Mouse (Mus musculus) heart, embryonic 10.5 days (tissue): ENCODE results near the gene Gm20388. TPM values are rescaled to one million over a fixed set of nuclear protein-coding genes. Genes with fewer than 3 reads are reported as not detected.

ENCODE experiments used
- DNase-seq: peaks from one replicate; pipeline ENCODE4 v3.0.0-alpha.2; 2017; ENCODE audit warnings: low spot score
- H3K27ac ChIP-seq: fragments of 300-500 bp; sonication (generic); 2 replicates; pipeline ENCODE4 v1.5.1; 2016; ENCODE audit warnings: mild to moderate bottlenecking
- H3K27me3 ChIP-seq: fragments of 300-500 bp; sonication (generic); 2 replicates; pipeline ENCODE4 v1.6.1; 2016; ENCODE audit warnings: mild to moderate bottlenecking; ENCODE audit not compliant: poor library complexity, insufficient read depth, severe bottlenecking
- H3K36me3 ChIP-seq: fragments of 300-500 bp; sonication (generic); 2 replicates; pipeline ENCODE4 v1.6.1; 2016; ENCODE audit warnings: mild to moderate bottlenecking, moderate library complexity
- H3K4me1 ChIP-seq: fragments of 300-500 bp; sonication (generic); 2 replicates; pipeline ENCODE4 v1.6.1; 2016; ENCODE audit warnings: mild to moderate bottlenecking
- H3K4me3 ChIP-seq: fragments of 300-500 bp; sonication (generic); 2 replicates; pipeline ENCODE4 v1.5.1; 2016; ENCODE audit warnings: mild to moderate bottlenecking, moderate library complexity
- H3K9me3 ChIP-seq: fragments of 300-500 bp; sonication (generic); 2 replicates; pipeline ENCODE4 v1.6.1; 2016; ENCODE audit warnings: mild to moderate bottlenecking, moderate library complexity
- WGBS: fragments of 180-500 bp; shearing (Covaris S2); methylation state at CpG from one replicate; pipeline ENCODE4 v1.1.7; 2016; 5-methylcytosine and 5-hydroxymethylcytosine counted together
- polyA plus RNA-seq: library from polyadenylated mRNA; unstranded; fragments of >200 nt; fragmentation: Nextera tagmentation; extraction: Ambion mirVana; gene quantifications from 2 replicates; pipeline ENCODE4 v1.2.1, GENCODE M21; 2016

Gene Gm20388
- polyA plus RNA-seq, 1 experiment from 2014 or later = 4.5 TPM

- no peak overlapping the region for H3K4me3 ChIP-seq
- 0 out of 2 replicates have a peak overlapping the region, but pooled peaks have one; percentile 1 for H3K27ac ChIP-seq
- no peaks in the 10 kb centered on the region for H3K9me3 ChIP-seq
- no peak for DNase-seq
- peaks cover 3% of the 10 kb centered on the region; the same call in 1 of the 2 replicates for H3K36me3 ChIP-seq
- peaks cover 6% of the 10 kb centered on the region for H3K27me3 ChIP-seq
- WGBS = 83% methylated on average over 9 of the region's 9 CpGs
- peaks cover 54% of the 10 kb centered on the region for H3K4me1 ChIP-seq
These were observed 483.2 kb downstream of the Gm20388 start for GRCm38 (mm10) chr8:120393871-120394275.

GRCm38 (mm10) chr8:120395892-120396291, 485.3 kb downstream of the Gm20388 start:
- peaks cover 61% of the 10 kb centered on the region for H3K4me1 ChIP-seq
- DNase-seq = no peak
- H3K4me3 ChIP-seq = no peak overlapping the region
- H3K27me3 ChIP-seq = peaks cover 17% of the 10 kb centered on the region
- no peaks in the 10 kb centered on the region for H3K9me3 ChIP-seq
- 87% methylated on average over 3 of the region's 3 CpGs for WGBS
- peaks cover 3% of the 10 kb centered on the region; the same call in 1 of the 2 replicates for H3K36me3 ChIP-seq
- no peak overlapping the region for H3K27ac ChIP-seq

- Histone ChIP-seq H3K27me3 (peaks cover 17% of the 10 kb centered on the region), H3K4me3 (no peak overlapping the region), H3K9me3 (no peaks in the 10 kb centered on the region), H3K4me1 (peaks cover 61% of the 10 kb centered on the region), H3K36me3 (peaks cover 3% of the 10 kb centered on the region; the same call in 1 of the 2 replicates), H3K27ac (0 out of 2 replicates have a peak overlapping the region, but pooled peaks have one; percentile 1)
- DNase-seq = no peak
- 65% methylated on average over 3 of the region's 3 CpGs for WGBS
These were observed 486.1 kb downstream of the Gm20388 start for GRCm38 (mm10) chr8:120396756-120397155.

GRCm38 (mm10) chr8:120397444-120398411, 487.1 kb downstream of the Gm20388 start:
- DNase-seq = no peak
- H3K4me3 ChIP-seq = no peak overlapping the region
- 0 out of 2 replicates have a peak overlapping the region, but pooled peaks have one; percentile 1 for H3K27ac ChIP-seq
- 61% methylated on average over 15 of the region's 15 CpGs for WGBS
- no peaks in the 10 kb centered on the region for H3K9me3 ChIP-seq
- peaks cover 17% of the 10 kb centered on the region for H3K27me3 ChIP-seq
- H3K36me3 ChIP-seq = peaks cover 3% of the 10 kb centered on the region; the same call in 1 of the 2 replicates
- H3K4me1 ChIP-seq = peaks cover 62% of the 10 kb centered on the region

GRCm38 (mm10) chr8:120399212-120399934, 488.7 kb downstream of the Gm20388 start:
- peaks cover 61% of the 10 kb centered on the region for H3K4me1 ChIP-seq
- peaks cover 3% of the 10 kb centered on the region; the same call in 1 of the 2 replicates for H3K36me3 ChIP-seq
- no peak overlapping the region for H3K4me3 ChIP-seq
- 62% methylated on average over 33 of the region's 33 CpGs for WGBS
- DNase-seq = no peak
- peaks cover 23% of the 10 kb centered on the region for H3K27me3 ChIP-seq
- H3K27ac ChIP-seq = peak overlapping the region; percentile 36; the same call in 1 of the 2 replicates
- no peaks in the 10 kb centered on the region for H3K9me3 ChIP-seq

- no peak for DNase-seq
- Histone ChIP-seq H3K4me3 (no peak overlapping the region), H3K27me3 (peaks cover 23% of the 10 kb centered on the region), H3K27ac (no peak overlapping the region), H3K9me3 (no peaks in the 10 kb centered on the region), H3K36me3 (peaks cover under 1% of the 10 kb centered on the region; the same call in 1 of the 2 replicates), H3K4me1 (peaks cover 68% of the 10 kb centered on the region)
- 92% methylated on average over 2 of the region's 2 CpGs for WGBS
These were observed 490.6 kb downstream of the Gm20388 start for GRCm38 (mm10) chr8:120401216-120401615.

- DNase-seq = no peak
- Histone ChIP-seq H3K4me1 (peaks cover 67% of the 10 kb centered on the region), H3K9me3 (no peaks in the 10 kb centered on the region), H3K27me3 (peaks cover 23% of the 10 kb centered on the region), H3K27ac (no peak overlapping the region), H3K4me3 (no peak overlapping the region), H3K36me3 (no peaks in the 10 kb centered on the region)
- 78% methylated on average over 7 of the region's 7 CpGs for whole genome bisulfite sequencing
These were observed 491.1 kb downstream of the Gm20388 start for GRCm38 (mm10) chr8:120401712-120402111.

GRCm38 (mm10) chr8:120403606-120404269, 493.1 kb downstream of the Gm20388 start:
- WGBS = 80% methylated on average over 7 of the region's 7 CpGs
- H3K27me3 ChIP-seq = peaks cover 18% of the 10 kb centered on the region
- peak overlapping the region; percentile 17; the same call in 1 of the 2 replicates for H3K27ac ChIP-seq
- H3K9me3 ChIP-seq = no peaks in the 10 kb centered on the region
- DNase-seq = no peak
- H3K4me1 ChIP-seq = peaks cover 67% of the 10 kb centered on the region
- H3K4me3 ChIP-seq = no peak overlapping the region
- no peaks in the 10 kb centered on the region for H3K36me3 ChIP-seq

- peak overlapping the region; percentile 17; the same call in 1 of the 2 replicates for H3K27ac ChIP-seq
- no peaks in the 10 kb centered on the region for H3K9me3 ChIP-seq
- H3K4me3 ChIP-seq = no peak overlapping the region
- WGBS = 53% methylated on average over 7 of the region's 7 CpGs
- H3K4me1 ChIP-seq = peaks cover 69% of the 10 kb centered on the region
- DNase-seq = no peak
- H3K36me3 ChIP-seq = no peaks in the 10 kb centered on the region
- peaks cover 10% of the 10 kb centered on the region for H3K27me3 ChIP-seq
These were observed 494.0 kb downstream of the Gm20388 start for GRCm38 (mm10) chr8:120404609-120405036.

- 85% methylated on average over 12 of the region's 12 CpGs for WGBS
- no peaks in the 10 kb centered on the region for H3K36me3 ChIP-seq
- H3K4me1 ChIP-seq = peaks cover 73% of the 10 kb centered on the region
- H3K27me3 ChIP-seq = peaks cover 9% of the 10 kb centered on the region
- DNase-seq = no peak
- H3K9me3 ChIP-seq = no peaks in the 10 kb centered on the region
- H3K4me3 ChIP-seq = no peak overlapping the region
- no peak overlapping the region for H3K27ac ChIP-seq
These were observed 495.5 kb downstream of the Gm20388 start for GRCm38 (mm10) chr8:120406008-120406632.

GRCm38 (mm10) chr8:120407701-120408240, 497.1 kb downstream of the Gm20388 start:
- Histone ChIP-seq H3K36me3 (no peaks in the 10 kb centered on the region), H3K27ac (peak overlapping the region; percentile 42), H3K4me3 (no peak overlapping the region), H3K9me3 (no peaks in the 10 kb centered on the region), H3K27me3 (peaks cover 18% of the 10 kb centered on the region), H3K4me1 (peaks cover 77% of the 10 kb centered on the region)
- WGBS = 9% methylated on average over 8 of the region's 9 CpGs
- DNase-seq = peak; percentile 88
